Mouse (Mus musculus) megakaryocyte progenitor cell, adult 5-6 weeks (primary cell): ENCODE data around the gene Gstm3. TPM values are rescaled to one million over a fixed set of nuclear protein-coding genes. Genes with fewer than 3 reads are reported as not detected.
"Not testable (repeated sequence)": the region's sequence is repeated elsewhere in the genome, so short reads cannot be mapped to it uniquely, and the experiment has no call there.

Experiments used
- ATAC-seq: replicated peaks from 2 replicates; pipeline ENCODE4 v1.8.0; 2016; ENCODE audit warnings: mild to moderate bottlenecking, moderate TSS enrichment, inconsistent platforms; ENCODE audit not compliant: poor library complexity
- total RNA-seq, 2 experiments: library from RNA; stranded (forward) in 1 of 2; stranded (reverse) in 1 of 2; fragments of 157-497, 149-512 nt in 1 of 2; fragments of 200-1000 nt in 1 of 2; gene quantifications; 2 replicates each; pipeline versions ENCODE4 v1.2.3 to v1.2.4; 2015 to 2017

The Gstm3 gene
- total RNA-seq (2015): not detected in 2 replicates
- not detected in 2 replicates for total RNA-seq (2017)

GRCm38 (mm10) chr3:107968724-107969395 is at the start of gene Gstm3:
TSS of gene Gstm3 (minus strand) at chr3:107969283.
- ATAC-seq: no peak

GRCm38 (mm10) chr3:108018190-108018820 is 49.2 kb upstream of the Gstm3 start:
- ATAC-seq: peak; percentile 14; the same call in 1 of the 2 replicates

- peak; percentile 79 for ATAC-seq
These were observed 48.5 kb upstream of the Gstm3 start, which contains the start of gene Gstm1 for GRCm38 (mm10) chr3:108017473-108018189. TSS of gene Gstm1 (minus strand) at chr3:108017973.

GRCm38 (mm10) chr3:108016468-108016867 is 47.4 kb upstream of the Gstm3 start:
- not testable (repeated sequence) for ATAC-seq

GRCm38 (mm10) chr3:108014974-108015346 is 45.9 kb upstream of the Gstm3 start:
- no peak for ATAC-seq

- no peak for ATAC-seq
These were observed 45.3 kb upstream of the Gstm3 start for GRCm38 (mm10) chr3:108014098-108014973.

- ATAC-seq: no peak
These were observed 44.3 kb upstream of the Gstm3 start for GRCm38 (mm10) chr3:108013331-108013871.

GRCm38 (mm10) chr3:108011558-108011957 is 42.5 kb upstream of the Gstm3 start:
- ATAC-seq: no peak

- no peak for ATAC-seq
These were observed 41.2 kb upstream of the Gstm3 start for GRCm38 (mm10) chr3:108010286-108010685.

- ATAC-seq: no peak
These were observed 32.9 kb upstream of the Gstm3 start for GRCm38 (mm10) chr3:108002021-108002420.

- no peak for ATAC-seq
These were observed 30.4 kb upstream of the Gstm3 start for GRCm38 (mm10) chr3:107999491-107999890.

- no peak for ATAC-seq
These were observed 29.5 kb upstream of the Gstm3 start for GRCm38 (mm10) chr3:107998591-107998990.

- ATAC-seq: no peak
These were observed 27.5 kb upstream of the Gstm3 start for GRCm38 (mm10) chr3:107996576-107996975.

- not testable (repeated sequence) for ATAC-seq
These were observed 26.9 kb upstream of the Gstm3 start for GRCm38 (mm10) chr3:107995974-107996373.

GRCm38 (mm10) chr3:107986041-107986562 is 17.0 kb upstream of the Gstm3 start, which contains the start of gene Gstm2:
TSS of gene Gstm2 (minus strand) at chr3:107986453.
- no peak for ATAC-seq

- ATAC-seq: not testable (repeated sequence)
These were observed 16.1 kb upstream of the Gstm3 start for GRCm38 (mm10) chr3:107985141-107985540.

- ATAC-seq: no peak
These were observed 15.4 kb upstream of the Gstm3 start for GRCm38 (mm10) chr3:107984471-107984870.

- ATAC-seq: no peak
These were observed 14.7 kb upstream of the Gstm3 start for GRCm38 (mm10) chr3:107983771-107984170.

GRCm38 (mm10) chr3:107982726-107983125 is 13.6 kb upstream of the Gstm3 start:
- no peak for ATAC-seq

GRCm38 (mm10) chr3:107981261-107981660 is 12.2 kb upstream of the Gstm3 start:
- peak; percentile 55 for ATAC-seq
